Mouse (Mus musculus) C2C12 (cell line): ENCODE measurements around the gene Crkl. TPM values are rescaled to one million over a fixed set of nuclear protein-coding genes. Genes with fewer than 3 reads are reported as not detected.
"Not testable (repeated sequence)": the region's sequence is repeated elsewhere in the genome, so short reads cannot be mapped to it uniquely, and the experiment has no call there.

Source experiments
- H3K27me3 ChIP-seq: one replicate; pipeline ENCODE4 v1.6.1; 2011; ENCODE audit not compliant: control insufficient read depth, insufficient read depth, insufficient read length
- H3K36me3 ChIP-seq: one replicate; pipeline ENCODE4 v1.6.1; 2011; ENCODE audit not compliant: control insufficient read depth, insufficient read depth
- H3K4me3 ChIP-seq: one replicate; pipeline ENCODE4 v1.5.1; 2011; ENCODE audit warnings: mild to moderate bottlenecking, control low read depth; ENCODE audit not compliant: poor library complexity, insufficient read depth, severe bottlenecking
- H3K79me2 ChIP-seq: one replicate; pipeline ENCODE4 v1.6.1; 2011; ENCODE audit not compliant: control insufficient read depth, insufficient read depth
- H3K79me3 ChIP-seq: one replicate; pipeline ENCODE4 v1.6.1; 2011; ENCODE audit warnings: low read depth, control low read depth
- H3ac ChIP-seq: one replicate; pipeline ENCODE3; 2011; ENCODE audit warnings: low read depth; ENCODE audit not compliant: control insufficient read depth, insufficient read length
- CEBPB ChIP-seq: IDR thresholded peaks from one replicate; pipeline ENCODE4 v1.6.1; 2011; ENCODE audit warnings: low read depth, mild to moderate bottlenecking, control low read depth, moderate library complexity
- CTCF ChIP-seq: IDR thresholded peaks from one replicate; pipeline ENCODE4 v1.5.1; 2011; ENCODE audit not compliant: control insufficient read depth, insufficient read depth, insufficient read length
- FOSL1 ChIP-seq: IDR thresholded peaks from one replicate; pipeline ENCODE4 v1.8.0; 2011; ENCODE audit warnings: mild to moderate bottlenecking, low read length; ENCODE audit not compliant: poor library complexity, insufficient read depth, severe bottlenecking
- MAX ChIP-seq: IDR thresholded peaks from one replicate; pipeline ENCODE4 v1.6.1; 2011; ENCODE audit warnings: mild to moderate bottlenecking, control low read depth
- MYOD1 ChIP-seq: IDR thresholded peaks from one replicate; pipeline ENCODE4 v1.6.1; 2011; ENCODE audit warnings: low read depth; ENCODE audit not compliant: control insufficient read depth, insufficient read length
- MYOG ChIP-seq: IDR thresholded peaks from one replicate; pipeline ENCODE4 v1.6.1; 2011; ENCODE audit not compliant: control insufficient read depth, insufficient read length; ENCODE audit errors: extremely low read depth
- USF1 ChIP-seq: IDR thresholded peaks from one replicate; pipeline ENCODE4 v1.6.1; 2011; ENCODE audit warnings: low read depth, mild to moderate bottlenecking, control low read depth, moderate library complexity
- polyA plus RNA-seq: library from polyadenylated mRNA; unstranded; fragments of >200 nt; fragmentation: generic; extraction: Trizol; gene quantifications from one replicate; pipeline ENCODE4 v1.2.1, GENCODE M21; 2012; ENCODE audit warnings: missing spikeins

Gene Crkl
- polyA plus RNA-seq, 1 experiment: 15.2 TPM

- no peaks in the 10 kb centered on the region for H3K36me3 ChIP-seq
- H3K79me2 ChIP-seq: no peaks in the 10 kb centered on the region
- no peaks in the 10 kb centered on the region for H3K79me3 ChIP-seq
- H3ac ChIP-seq: no peak overlapping the region
- H3K27me3 ChIP-seq: peaks cover 35% of the 10 kb centered on the region
- TF ChIP-seq FOSL1 (no peak), MYOG (no peak), USF1 (no peak), MYOD1 (no peak), CEBPB (no peak), MAX (no peak), CTCF (no peak)
- H3K4me3 ChIP-seq: no peak overlapping the region
Observed at GRCm38 (mm10) chr16:17499249-17499883, 47.6 kb downstream of the Crkl start.

- no peak overlapping the region for H3ac ChIP-seq
- H3K36me3 ChIP-seq: no peaks in the 10 kb centered on the region
- H3K27me3 ChIP-seq: peaks cover 39% of the 10 kb centered on the region
- H3K79me3 ChIP-seq: no peaks in the 10 kb centered on the region
- no peaks in the 10 kb centered on the region for H3K79me2 ChIP-seq
- H3K4me3 ChIP-seq: no peak overlapping the region
- no peak for TF ChIP-seq MYOG
- no peak for TF ChIP-seq CEBPB
- no peak for TF ChIP-seq MYOD1
Observed at GRCm38 (mm10) chr16:17502681-17503080, 50.9 kb downstream of the Crkl start.

- Histone ChIP-seq H3K27me3 (peaks cover 21% of the 10 kb centered on the region), H3K4me3 (no peak overlapping the region), H3K79me2 (peaks cover 16% of the 10 kb centered on the region), H3K79me3 (peaks cover 14% of the 10 kb centered on the region), H3ac (no peak overlapping the region), H3K36me3 (peaks cover 14% of the 10 kb centered on the region)
- no peak for TF ChIP-seq CTCF
- no peak for TF ChIP-seq MAX
- TF ChIP-seq MYOG: no peak
- no peak for TF ChIP-seq FOSL1
- no peak for TF ChIP-seq USF1
- no peak for TF ChIP-seq MYOD1
- no peak for TF ChIP-seq CEBPB
Observed at GRCm38 (mm10) chr16:17507018-17507552, 55.3 kb downstream of the Crkl start.

GRCm38 (mm10) chr16:17508031-17508430 lies 56.2 kb downstream of the Crkl start:
- Histone ChIP-seq H3K27me3 (peaks cover 12% of the 10 kb centered on the region), H3K36me3 (peaks cover 21% of the 10 kb centered on the region), H3K79me2 (peaks cover 16% of the 10 kb centered on the region)

GRCm38 (mm10) chr16:17508546-17509239 lies 56.9 kb downstream of the Crkl start, which contains the start of gene Lztr1:
Lztr1 (plus strand) TSS chr16:17508688.
- TF ChIP-seq MYOD1 (no peak), CTCF (no peak), CEBPB (no peak), FOSL1 (no peak), MYOG (no peak), USF1 (no peak), MAX (no peak)
- peaks cover 5% of the 10 kb centered on the region for H3K27me3 ChIP-seq
- H3K79me2 ChIP-seq: peaks cover 16% of the 10 kb centered on the region
- peak within 1 kb of the TSS; percentile 63 for H3K4me3 ChIP-seq
- H3ac ChIP-seq: peak within 1 kb of the TSS; percentile 93
- H3K36me3 ChIP-seq: peaks cover 28% of the 10 kb centered on the region
- H3K79me3 ChIP-seq: peaks cover 14% of the 10 kb centered on the region

More at GRCm38 (mm10) chr16:17508031-17508430, 56.2 kb downstream of the Crkl start:
- H3K79me3 ChIP-seq: peaks cover 14% of the 10 kb centered on the region
- peak overlapping the region; percentile 63 for H3K4me3 ChIP-seq
- H3ac ChIP-seq: not testable (repeated sequence)

GRCm38 (mm10) chr16:17509240-17509597 lies 57.4 kb downstream of the Crkl start:
- H3K79me3 ChIP-seq: peaks cover 14% of the 10 kb centered on the region
- peaks cover 4% of the 10 kb centered on the region for H3K27me3 ChIP-seq
- peak overlapping the region; percentile 93 for H3ac ChIP-seq
- peaks cover 16% of the 10 kb centered on the region for H3K79me2 ChIP-seq
- peaks cover 33% of the 10 kb centered on the region for H3K36me3 ChIP-seq
- peak overlapping the region; percentile 63 for H3K4me3 ChIP-seq
- TF ChIP-seq MAX (no peak), CTCF (no peak)
